Mouse (Mus musculus): ENCODE results near the gene Vmn1r142. TPM values are rescaled to one million over a fixed set of nuclear protein-coding genes. Genes with fewer than 3 reads are reported as not detected.
"Not testable (repeated sequence)": the region's sequence is repeated elsewhere in the genome, so short reads cannot be mapped to it uniquely, and the experiment has no call there.

Vmn1r142 gene
- not detected in 2 replicates for polyA plus RNA-seq (2016; fragmentation: Nextera tagmentation; extraction: Ambion mirVana)

DNA sequence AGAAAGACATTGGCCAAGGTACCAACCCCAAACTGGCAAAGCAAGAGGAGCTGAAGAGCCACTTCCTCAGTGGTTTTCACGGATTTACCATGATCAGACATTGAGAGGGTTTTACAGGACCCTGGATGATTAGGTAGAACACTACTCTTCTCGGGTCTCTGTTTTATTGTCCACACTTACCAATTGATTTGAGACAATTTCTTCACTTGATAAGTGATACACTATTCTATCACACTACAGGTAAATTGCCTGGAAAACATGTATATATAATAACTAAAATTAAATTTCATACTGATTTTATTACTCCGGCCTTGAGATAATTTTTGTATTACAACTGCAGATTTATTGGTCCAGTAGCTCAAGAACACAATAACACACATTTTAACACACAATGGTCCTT is at the start of gene Vmn1r142:
Vmn1r142 (minus strand) TSS at position 101 of the 400 bp plus-strand sequence.
- H3K27me3 ChIP-seq; H3K4me2 ChIP-seq; H3K4me1 ChIP-seq; ATAC-seq (ENCODE audit: low FRiP score); H3K27ac ChIP-seq; H3K4me3 ChIP-seq (replicated peaks); H3K9ac ChIP-seq; H3K9me3 ChIP-seq; H3K36me3 ChIP-seq (replicated peaks): not testable (repeated sequence)
- WGBS, result no CpG with 5 or more reads among the region's 3 CpGs

GRCm38 (mm10) chr7:22201164-22201563 is 37.3 kb upstream of the Vmn1r142 start, which contains the start of gene Gm8653:
TSS of gene Gm8653 (minus strand) at chr7:22201264.
- not testable (repeated sequence) for H3K27me3 ChIP-seq; H3K9me3 ChIP-seq; H3K4me3 ChIP-seq (replicated peaks); ATAC-seq (ENCODE audit: low FRiP score); H3K27ac ChIP-seq; H3K4me1 ChIP-seq; H3K9ac ChIP-seq; H3K36me3 ChIP-seq (replicated peaks); H3K4me2 ChIP-seq
- no CpG with 5 or more reads among the region's 2 CpGs for WGBS

DNA sequence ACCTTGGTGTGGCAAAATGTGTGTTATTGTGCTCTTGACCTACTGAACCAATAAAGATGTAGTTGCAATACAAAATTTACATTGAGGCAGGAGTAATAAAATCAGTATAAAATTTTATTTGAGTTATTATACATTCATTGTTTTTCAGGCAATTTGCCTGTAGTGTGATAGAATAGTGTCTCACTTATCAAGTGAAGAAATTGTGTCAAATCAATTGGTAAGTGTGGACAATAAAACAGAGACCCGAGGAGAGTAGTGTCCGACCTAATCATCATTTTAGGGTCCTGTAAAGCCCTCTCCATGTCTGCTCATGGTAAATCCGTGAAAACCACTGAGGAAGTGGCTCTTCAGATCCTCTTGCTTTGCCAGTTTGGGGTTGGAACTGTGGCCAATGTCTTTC is 25.2 kb upstream of the Vmn1r142 start, which contains the start of gene Vmn1r143:
Vmn1r143 (plus strand) TSS at position 301 of the 400 bp plus-strand sequence.
- not testable (repeated sequence) for H3K27me3 ChIP-seq

DNA sequence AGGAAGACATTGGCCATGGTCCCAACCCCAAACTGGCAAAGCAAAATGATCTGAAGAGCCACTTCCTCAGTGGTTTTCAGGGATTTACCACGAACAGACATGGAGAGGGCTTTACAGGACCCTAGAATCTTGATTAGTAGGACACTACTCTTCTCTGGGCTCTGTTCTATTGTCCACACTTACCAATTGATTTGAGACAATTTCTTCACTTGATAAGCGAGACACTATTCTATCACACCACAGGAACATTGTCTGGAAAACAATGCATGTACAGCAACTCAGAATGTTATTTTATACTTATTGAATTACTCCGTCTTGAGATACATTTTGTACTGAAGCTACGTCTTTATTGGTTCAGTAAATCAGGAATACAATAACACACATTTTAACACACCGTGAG is 29.2 kb downstream of the Vmn1r142 start, which contains the start of gene Gm10666:
Gm10666 (minus strand) TSS at position 101 of the 400 bp plus-strand sequence.
- not testable (repeated sequence) for H3K4me3 ChIP-seq (replicated peaks); H3K9me3 ChIP-seq; H3K36me3 ChIP-seq (replicated peaks); H3K27ac ChIP-seq; ATAC-seq (ENCODE audit: low FRiP score); H3K27me3 ChIP-seq; H3K9ac ChIP-seq; H3K4me1 ChIP-seq; H3K4me2 ChIP-seq
- WGBS, result no CpG with 5 or more reads among the region's 5 CpGs

More for the DNA sequence above, 25.2 kb upstream of the Vmn1r142 start, which contains the start of gene Vmn1r143:
- H3K9me3 ChIP-seq; H3K9ac ChIP-seq; ATAC-seq (ENCODE audit: low FRiP score); H3K4me1 ChIP-seq; H3K36me3 ChIP-seq (replicated peaks); H3K27ac ChIP-seq; H3K4me3 ChIP-seq (replicated peaks); H3K4me2 ChIP-seq: not testable (repeated sequence)
- no CpG with 5 or more reads among the region's 3 CpGs for WGBS

DNA sequence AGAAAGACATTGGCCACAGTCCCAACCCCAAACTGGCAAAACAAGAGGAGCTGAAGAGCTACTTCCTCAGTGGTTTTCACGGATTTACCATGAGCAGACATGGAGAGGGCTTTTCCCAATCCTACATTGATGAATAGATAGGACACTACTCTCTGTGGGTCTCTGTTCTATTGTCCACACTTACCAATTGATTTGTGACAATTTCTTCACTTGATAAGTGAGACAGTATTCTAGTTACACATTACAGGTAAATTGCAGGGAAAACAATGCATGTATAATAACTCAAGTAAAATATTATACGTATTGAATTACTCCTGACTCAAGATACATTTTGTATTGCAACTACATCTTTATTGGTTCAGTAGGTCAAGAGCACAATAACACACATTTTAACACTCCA is 45.7 kb downstream of the Vmn1r142 start, which contains the start of gene Gm16451:
Gm16451 (minus strand) TSS at position 101 of the 400 bp plus-strand sequence.
- not testable (repeated sequence) for H3K9me3 ChIP-seq; H3K4me1 ChIP-seq; ATAC-seq (ENCODE audit: low FRiP score); H3K4me3 ChIP-seq (replicated peaks); H3K36me3 ChIP-seq (replicated peaks); H3K4me2 ChIP-seq; H3K27ac ChIP-seq; H3K9ac ChIP-seq; H3K27me3 ChIP-seq
- WGBS, result no CpG with 5 or more reads among the region's 2 CpGs

Other genes with a start within 250 kb of the Vmn1r142 start
- not detected in 2 replicates for gene Gm5891, start 242.7 kb downstream of the Vmn1r142 start, polyA plus RNA-seq (2016; fragmentation: Nextera tagmentation; extraction: Ambion mirVana)
- not detected in 2 replicates for gene Vmn1r137, start 169.4 kb downstream of the Vmn1r142 start, polyA plus RNA-seq (2016; fragmentation: Nextera tagmentation; extraction: Ambion mirVana)
- gene Vmn1r138, start 135.1 kb downstream of the Vmn1r142 start, polyA plus RNA-seq (2016; fragmentation: Nextera tagmentation; extraction: Ambion mirVana), result not detected in 2 replicates
- gene Gm6176, start 107.7 kb downstream of the Vmn1r142 start, polyA plus RNA-seq (2016; fragmentation: Nextera tagmentation; extraction: Ambion mirVana), result not detected in 2 replicates
- gene Vmn1r139, start 95.0 kb downstream of the Vmn1r142 start, polyA plus RNA-seq (2016; fragmentation: Nextera tagmentation; extraction: Ambion mirVana), result not detected in 2 replicates
- gene Gm16451, start 45.8 kb downstream of the Vmn1r142 start, polyA plus RNA-seq (2016; fragmentation: Nextera tagmentation; extraction: Ambion mirVana), result not detected in 2 replicates
- not detected in 2 replicates for gene Gm10666, start 29.3 kb downstream of the Vmn1r142 start, polyA plus RNA-seq (2016; fragmentation: Nextera tagmentation; extraction: Ambion mirVana)
- not detected in 2 replicates for gene Vmn1r143, start 25.3 kb upstream of the Vmn1r142 start, polyA plus RNA-seq (2016; fragmentation: Nextera tagmentation; extraction: Ambion mirVana)
- gene Gm8653, start 37.2 kb upstream of the Vmn1r142 start, polyA plus RNA-seq (2016; fragmentation: Nextera tagmentation; extraction: Ambion mirVana), result not detected in 2 replicates
- not detected in 2 replicates for gene Gm8453, start 65.4 kb upstream of the Vmn1r142 start, polyA plus RNA-seq (2016; fragmentation: Nextera tagmentation; extraction: Ambion mirVana)
- gene Gm4187, start 165.7 kb upstream of the Vmn1r142 start, polyA plus RNA-seq (2016; fragmentation: Nextera tagmentation; extraction: Ambion mirVana), result not detected in 2 replicates
- gene Gm8660, start 207.0 kb upstream of the Vmn1r142 start, polyA plus RNA-seq (2016; fragmentation: Nextera tagmentation; extraction: Ambion mirVana), result not detected in 2 replicates
- not detected in 2 replicates for gene Vmn1r148, start 249.5 kb upstream of the Vmn1r142 start, polyA plus RNA-seq (2016; fragmentation: Nextera tagmentation; extraction: Ambion mirVana)

Data from forebrain, embryonic 12.5 days (tissue).